Mouse (Mus musculus) heart, postnatal 0 days (tissue): Measurements from ENCODE around the gene 1110057P08Rik.

Experiments
- CTCF ChIP-seq: IDR thresholded peaks from 2 replicates; pipeline ENCODE4 v1.5.1; 2016; ENCODE audit warnings: antibody characterized with exemption, control low read depth, low read depth
- EP300 ChIP-seq: IDR thresholded peaks from 2 replicates; pipeline ENCODE4 v1.6.1; 2016; ENCODE audit warnings: antibody characterized with exemption, low read depth

- TF ChIP-seq CTCF (no peak), EP300 (no peak)
These were observed 23.7 kb upstream of the 1110057P08Rik start, which contains the start of gene Gm10061 for GRCm38 (mm10) chr16:89150786-89151185.
